Mouse (Mus musculus) thymus, adult 2 months (tissue): ENCODE results near the gene Selenbp2.

ENCODE experiments used
- CTCF ChIP-seq: fragments of 200-500 bp; IDR thresholded peaks from 2 replicates; pipeline ENCODE4 v1.5.1; 2012; ENCODE audit warnings: mild to moderate bottlenecking, control low read depth, low read length, moderate library complexity, borderline replicate concordance; ENCODE audit not compliant: control insufficient read depth, poor library complexity, insufficient read depth; ENCODE audit errors: extremely low read depth
- POLR2A ChIP-seq: fragments of 200-500 bp; IDR thresholded peaks from 2 replicates; pipeline ENCODE4 v1.6.1; 2012; ENCODE audit warnings: mild to moderate bottlenecking, low read length, control low read depth, moderate library complexity; ENCODE audit not compliant: control insufficient read depth, poor library complexity, insufficient read depth; ENCODE audit errors: extremely low read depth

GRCm38 (mm10) chr3:94679351-94679841 lies 14.0 kb upstream of the Selenbp2 start:
- TF ChIP-seq POLR2A (no peak), CTCF (no peak)
